Mouse (Mus musculus) lung, adult 2 months (tissue): ENCODE data around the gene Tfap2c.

ENCODE experiments used
- CTCF ChIP-seq: fragments of 200-500 bp; IDR thresholded peaks from 2 replicates; pipeline ENCODE4 v1.5.1; 2011; ENCODE audit warnings: mild to moderate bottlenecking, low read length, control low read depth; ENCODE audit not compliant: insufficient read depth
- POLR2A ChIP-seq: fragments of 200-500 bp; IDR thresholded peaks from 2 replicates; pipeline ENCODE4 v1.6.1; 2011; ENCODE audit warnings: low read depth, mild to moderate bottlenecking, control low read depth, low read length, borderline replicate concordance; ENCODE audit errors: extremely low read depth

- TF ChIP-seq CTCF, result no peak
- TF ChIP-seq POLR2A, result no peak
Measured at GRCm38 (mm10) chr2:172551081-172551720, 1.8 kb downstream of the Tfap2c start.
